Mouse (Mus musculus) midbrain, postnatal 0 days (tissue): ENCODE measurements around the gene Hspb6. TPM values are rescaled to one million over a fixed set of nuclear protein-coding genes. Genes with fewer than 3 reads are reported as not detected.
A peak's percentile ranks its signal among the peaks of the same experiment; 100 is the strongest.

ENCODE experiments used
- ATAC-seq: fragments of 200-750 bp; cut with Nextera tagmentation; 2 replicates; pipeline ENCODE4 v1.8.0; 2017; ENCODE audit warnings: moderate number of reproducible peaks, mild to moderate bottlenecking, moderate TSS enrichment, moderate library complexity; ENCODE audit not compliant: low FRiP score
- DNase-seq: peaks from one replicate; pipeline ENCODE4 v3.0.0-alpha.2; 2015; ENCODE audit warnings: low spot score
- H3K27ac ChIP-seq: fragments of 300-500 bp; sonication (generic); 2 replicates; pipeline ENCODE4 v1.5.1; 2014; ENCODE audit warnings: low read depth, mild to moderate bottlenecking, low read length, mixed read lengths
- H3K27me3 ChIP-seq: fragments of 300-500 bp; sonication (generic); 2 replicates; pipeline ENCODE4 v1.6.1; 2014; ENCODE audit warnings: low read length, control low read depth, mixed read lengths; ENCODE audit not compliant: insufficient read depth
- H3K36me3 ChIP-seq: fragments of 300-500 bp; sonication (generic); 2 replicates; pipeline ENCODE4 v1.6.1; 2014; ENCODE audit warnings: low read length, control low read depth, mixed read lengths; ENCODE audit not compliant: insufficient read depth
- H3K4me1 ChIP-seq: fragments of 300-500 bp; sonication (generic); 2 replicates; pipeline ENCODE4 v1.6.1; 2014; ENCODE audit warnings: mild to moderate bottlenecking, control low read depth, antibody characterized with exemption, low read length, mixed read lengths; ENCODE audit not compliant: insufficient read depth
- H3K4me2 ChIP-seq: fragments of 300-500 bp; sonication (generic); 2 replicates; pipeline ENCODE4 v1.6.1; 2014; ENCODE audit warnings: low read depth, mild to moderate bottlenecking, low read length, mixed read lengths; ENCODE audit not compliant: poor library complexity, severe bottlenecking
- H3K4me3 ChIP-seq: fragments of 300-500 bp; sonication (generic); 2 replicates; pipeline ENCODE4 v1.5.1; 2014; ENCODE audit warnings: low read depth, mild to moderate bottlenecking, low read length, moderate library complexity
- H3K9ac ChIP-seq: fragments of 300-500 bp; sonication (generic); replicated peaks from 2 replicates; pipeline ENCODE4 v1.6.1; 2014; ENCODE audit warnings: mild to moderate bottlenecking, low read length, moderate library complexity, mixed read lengths; ENCODE audit not compliant: poor library complexity, severe bottlenecking
- H3K9me3 ChIP-seq: fragments of 300-500 bp; sonication (generic); 2 replicates; pipeline ENCODE4 v1.6.1; 2016; ENCODE audit warnings: low read length, control low read depth
- CTCF ChIP-seq: IDR thresholded peaks from 2 replicates; pipeline ENCODE4 v1.5.1; 2016; ENCODE audit warnings: antibody characterized with exemption, mild to moderate bottlenecking
- WGBS: fragments of 180-500 bp; shearing (Covaris S2); extraction: QIAGEN DNeasy Blood & Tissue Kit; methylation state at CpG from one replicate; pipeline ENCODE4 v1.1.7; 2014; 5-methylcytosine and 5-hydroxymethylcytosine counted together
- polyA plus RNA-seq: library from polyadenylated mRNA; unstranded; fragments of >200 nt; fragmentation: Nextera tagmentation; extraction: Ambion mirVana; gene quantifications from 2 replicates; pipeline ENCODE4 v1.2.1, GENCODE M21; 2015
- total RNA-seq: library from RNA; depleted of rRNA; stranded (reverse); fragments of >200 nt; gene quantifications from 2 replicates; pipeline ENCODE4 v1.2.3, GENCODE M21; 2014

Hspb6 gene
- total and polyA plus RNA-seq, 2 experiments from 2014 or later: 6.2 to 13.5 TPM

- ATAC-seq: no peak
- TF ChIP-seq CTCF: no peak
- H3K4me3 ChIP-seq: no peak overlapping the region
- 86% methylated on average over 9 of the region's 9 CpGs for WGBS
- no peaks in the 10 kb centered on the region for H3K27me3 ChIP-seq
- peaks cover 14% of the 10 kb centered on the region for H3K4me1 ChIP-seq
- H3K9ac ChIP-seq: 0 out of 2 replicates have a peak overlapping the region, but pooled peaks have one; percentile 36
- H3K27ac ChIP-seq: no peak overlapping the region
- no peak for DNase-seq
- no peaks in the 10 kb centered on the region for H3K9me3 ChIP-seq
- peaks cover 56% of the 10 kb centered on the region for H3K36me3 ChIP-seq
- no peak overlapping the region for H3K4me2 ChIP-seq
Measured at GRCm38 (mm10) chr7:30531291-30531815, 20.6 kb upstream of the Hspb6 start.

- Histone ChIP-seq H3K4me2 (peak overlapping the region; percentile 68), H3K9ac (peak overlapping the region; percentile 44; the same call in 1 of the 2 replicates), H3K27ac (no peak overlapping the region), H3K36me3 (peaks cover 41% of the 10 kb centered on the region), H3K27me3 (no peaks in the 10 kb centered on the region), H3K4me3 (peak overlapping the region; percentile 81; the same call in 1 of the 2 replicates), H3K9me3 (no peaks in the 10 kb centered on the region), H3K4me1 (peaks cover 14% of the 10 kb centered on the region)
- ATAC-seq: no peak
- TF ChIP-seq CTCF: no peak
- DNase-seq: peak; percentile 74
- 5% methylated on average over 8 of the region's 8 CpGs for WGBS
Measured at GRCm38 (mm10) chr7:30532931-30533330, 19.0 kb upstream of the Hspb6 start.

- Histone ChIP-seq H3K27me3 (no peaks in the 10 kb centered on the region), H3K27ac (peak overlapping the region; percentile 89), H3K4me1 (peaks cover 14% of the 10 kb centered on the region), H3K36me3 (peaks cover 29% of the 10 kb centered on the region), H3K9ac (peak overlapping the region; percentile 95), H3K4me2 (peak overlapping the region; percentile 68), H3K9me3 (no peaks in the 10 kb centered on the region), H3K4me3 (peak overlapping the region; percentile 81)
- DNase-seq: peak; percentile 51
- TF ChIP-seq CTCF: no peak
- ATAC-seq: peak; percentile 38
- under 1% methylated on average over 24 of the region's 26 CpGs for WGBS
Measured at GRCm38 (mm10) chr7:30533941-30534632, 17.9 kb upstream of the Hspb6 start.

GRCm38 (mm10) chr7:30534633-30535577 lies 17.1 kb upstream of the Hspb6 start, which contains the start of gene Arhgap33:
Gene Arhgap33, minus strand, starts transcription at chr7:30535060.
- DNase-seq: peak; percentile 100
- H3K27ac ChIP-seq: peak within 1 kb of the TSS; percentile 89

GRCm38 (mm10) chr7:30540572-30540971 lies 11.4 kb upstream of the Hspb6 start:
- DNase-seq: no peak
- Histone ChIP-seq H3K9ac (0 out of 2 replicates have a peak overlapping the region, but pooled peaks have one; percentile 13), H3K4me3 (no peak overlapping the region), H3K4me1 (no peaks in the 10 kb centered on the region), H3K9me3 (no peaks in the 10 kb centered on the region), H3K27me3 (no peaks in the 10 kb centered on the region), H3K27ac (no peak overlapping the region), H3K4me2 (no peak overlapping the region), H3K36me3 (peaks cover 12% of the 10 kb centered on the region; the same call in 1 of the 2 replicates)
- no peak for ATAC-seq
- WGBS: 94% methylated on average over 7 of the region's 7 CpGs
- no peak for TF ChIP-seq CTCF

More at GRCm38 (mm10) chr7:30534633-30535577, 17.1 kb upstream of the Hspb6 start, which contains the start of gene Arhgap33:
- no peak for TF ChIP-seq CTCF
- Histone ChIP-seq H3K9ac (peak within 1 kb of the TSS; percentile 95), H3K27me3 (no peaks in the 10 kb centered on the region), H3K4me3 (peak within 1 kb of the TSS; percentile 81), H3K9me3 (no peaks in the 10 kb centered on the region), H3K36me3 (peaks cover 25% of the 10 kb centered on the region), H3K4me1 (peaks cover 14% of the 10 kb centered on the region), H3K4me2 (peak within 1 kb of the TSS; percentile 68)
- WGBS: 1% methylated on average over 38 of the region's 84 CpGs
- ATAC-seq: peak; percentile 91
